Mouse (Mus musculus): Measurements from ENCODE around the gene Rap1gap2.

Rap1gap2 gene

DNA sequence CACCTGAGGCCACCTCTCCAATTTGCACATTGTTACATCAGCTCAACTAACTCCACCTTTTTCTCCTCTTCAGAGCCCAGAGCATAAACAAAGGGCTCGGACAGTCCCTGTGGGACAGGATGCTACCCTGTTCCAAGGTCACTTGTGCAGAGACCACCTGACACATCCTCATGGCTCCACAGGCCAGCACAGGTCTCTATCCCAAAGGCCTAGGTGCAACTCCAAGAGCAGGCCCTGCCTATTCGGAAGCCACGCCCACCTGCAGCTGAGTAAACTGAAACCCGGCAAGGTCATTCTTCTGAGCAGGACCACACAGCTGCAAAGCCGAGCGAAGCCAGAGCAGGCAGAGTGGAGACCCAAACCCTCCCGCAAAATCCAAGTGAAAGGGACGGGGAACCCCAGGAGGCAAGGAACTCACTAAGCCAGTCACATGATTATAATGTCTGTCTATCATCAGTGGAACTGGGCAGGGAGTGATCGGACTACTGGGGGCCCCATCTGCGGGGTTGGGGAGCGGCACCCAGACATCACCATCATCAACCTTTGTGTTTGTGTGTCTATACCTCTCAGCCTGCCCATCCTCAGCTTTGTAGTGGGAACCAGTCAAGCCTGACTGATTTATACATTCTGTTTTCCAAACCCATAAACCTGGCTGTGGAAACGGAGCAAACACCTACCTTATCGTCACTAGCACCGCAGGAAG, 74.4 kb downstream of the Rap1gap2 start:
- no peak for DNase-seq (ENCODE audit: low spot score)

DNA sequence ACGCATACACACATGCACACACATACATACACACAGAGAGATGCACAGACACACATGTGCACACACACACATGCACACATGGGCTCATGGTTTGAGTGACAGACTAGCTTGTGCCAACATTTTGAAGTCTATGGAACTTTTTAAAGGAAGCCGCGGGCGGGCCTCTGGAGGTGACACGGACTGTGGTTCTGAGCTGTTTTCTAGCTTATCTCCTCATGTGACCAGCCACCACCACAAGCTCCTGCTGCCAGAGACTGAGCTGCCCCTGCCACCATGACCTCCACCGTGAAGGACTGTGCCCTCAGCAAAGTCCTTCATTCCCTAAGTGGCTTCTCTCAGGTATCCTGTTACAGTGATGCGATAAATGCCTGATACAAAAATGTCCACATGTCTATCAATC, 76.3 kb downstream of the Rap1gap2 start:
- no peak for DNase-seq (ENCODE audit: low spot score)

DNA sequence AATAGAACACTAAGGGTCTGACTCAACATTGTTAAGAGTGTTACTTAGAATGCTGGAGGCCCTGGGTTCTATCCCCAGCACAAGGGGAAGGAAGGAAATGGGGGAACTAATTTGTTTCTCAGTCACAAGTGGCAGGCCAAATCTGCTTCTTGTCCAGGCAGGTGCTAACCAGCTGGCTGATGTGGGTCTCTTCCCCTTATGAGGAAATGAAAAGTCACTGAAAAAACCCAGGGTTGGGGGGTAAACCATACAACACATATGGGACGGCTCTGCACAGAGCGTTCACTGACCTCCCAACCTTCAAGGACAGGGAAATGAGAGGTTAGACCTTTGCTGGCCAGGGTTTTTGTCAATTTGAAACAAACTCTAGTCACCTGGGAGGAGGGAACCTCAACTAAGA, 77.7 kb downstream of the Rap1gap2 start:
- no peak for DNase-seq (ENCODE audit: low spot score)

DNA sequence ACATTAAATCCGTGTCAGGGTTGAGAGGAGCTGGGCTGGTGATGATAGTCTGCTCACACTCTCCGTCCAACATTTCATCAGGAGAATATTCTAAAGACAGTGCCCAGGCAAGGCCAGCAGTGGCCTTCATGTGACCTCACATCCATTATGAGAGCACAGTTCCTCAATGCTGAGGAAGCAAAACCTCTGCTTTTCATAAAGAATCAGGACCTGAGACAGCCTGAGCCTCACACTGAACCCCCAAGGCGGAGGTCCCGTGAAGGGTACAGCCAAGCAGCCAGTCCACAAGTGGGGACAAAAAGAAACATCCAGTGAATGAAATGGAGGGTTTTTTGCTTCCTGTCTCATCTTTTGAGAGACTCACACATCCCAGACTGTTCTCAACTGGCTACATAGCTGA, 78.3 kb downstream of the Rap1gap2 start:
- no peak for DNase-seq (ENCODE audit: low spot score)

DNA sequence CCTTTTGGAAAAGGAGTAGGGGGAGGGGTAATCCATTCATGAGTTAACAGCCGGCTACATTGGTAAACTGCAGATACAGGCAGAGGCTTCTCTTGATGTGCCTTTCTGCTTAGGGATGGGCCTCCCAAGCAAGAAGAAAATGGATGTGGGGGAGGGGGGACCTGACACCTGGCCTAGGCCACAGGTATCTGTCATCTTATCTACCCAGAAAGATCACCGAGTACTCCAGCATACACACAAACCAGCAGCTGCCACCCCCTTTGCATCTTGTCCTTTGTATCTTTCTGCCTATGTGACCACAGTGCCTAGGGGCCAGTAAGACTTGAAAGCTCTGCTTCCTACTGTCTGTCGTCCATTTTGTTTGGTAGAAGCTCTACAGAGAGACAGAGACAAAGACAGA, 79.0 kb downstream of the Rap1gap2 start:
- no peak for DNase-seq (ENCODE audit: low spot score)

DNA sequence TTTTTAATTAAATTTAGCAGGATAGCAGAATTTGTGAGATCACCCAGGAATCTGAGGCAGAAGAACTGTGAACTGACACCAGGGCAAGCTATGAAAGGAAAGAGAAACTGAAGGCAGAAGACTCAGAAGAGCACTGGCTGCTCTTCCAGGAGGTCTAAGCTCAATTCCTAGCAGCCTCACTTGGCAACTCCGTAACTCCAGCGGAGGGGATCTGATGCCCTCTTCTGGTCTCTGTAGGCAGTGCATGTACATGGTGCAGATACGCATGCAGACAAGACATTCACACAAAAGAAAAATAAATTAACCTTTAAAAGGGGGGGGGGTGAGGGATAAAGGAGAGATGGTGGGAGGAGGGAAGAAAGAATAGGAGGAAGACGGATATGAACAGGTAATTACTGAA, 80.9 kb downstream of the Rap1gap2 start:
- DNase-seq (ENCODE audit: low spot score) = no peak

DNA sequence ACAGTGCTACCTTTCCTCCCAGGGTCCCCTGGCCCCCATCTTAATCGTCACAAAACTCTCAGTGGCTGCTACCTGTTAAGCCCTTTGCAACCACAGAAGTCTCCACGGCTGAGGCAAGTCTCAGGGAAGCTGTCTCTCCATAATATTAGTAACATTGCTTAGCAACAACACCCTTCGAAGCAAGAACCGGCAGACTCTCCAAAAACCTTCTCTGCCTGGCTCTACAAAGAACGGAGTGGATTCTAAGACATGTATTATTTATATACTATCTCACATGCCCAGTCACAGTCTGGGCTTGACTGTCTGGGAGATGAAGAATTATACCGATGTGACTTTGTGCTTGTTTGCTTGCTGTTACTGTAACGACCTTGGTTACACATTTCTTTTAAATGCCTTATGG, 83.2 kb downstream of the Rap1gap2 start:
- no peak for DNase-seq (ENCODE audit: low spot score)

DNA sequence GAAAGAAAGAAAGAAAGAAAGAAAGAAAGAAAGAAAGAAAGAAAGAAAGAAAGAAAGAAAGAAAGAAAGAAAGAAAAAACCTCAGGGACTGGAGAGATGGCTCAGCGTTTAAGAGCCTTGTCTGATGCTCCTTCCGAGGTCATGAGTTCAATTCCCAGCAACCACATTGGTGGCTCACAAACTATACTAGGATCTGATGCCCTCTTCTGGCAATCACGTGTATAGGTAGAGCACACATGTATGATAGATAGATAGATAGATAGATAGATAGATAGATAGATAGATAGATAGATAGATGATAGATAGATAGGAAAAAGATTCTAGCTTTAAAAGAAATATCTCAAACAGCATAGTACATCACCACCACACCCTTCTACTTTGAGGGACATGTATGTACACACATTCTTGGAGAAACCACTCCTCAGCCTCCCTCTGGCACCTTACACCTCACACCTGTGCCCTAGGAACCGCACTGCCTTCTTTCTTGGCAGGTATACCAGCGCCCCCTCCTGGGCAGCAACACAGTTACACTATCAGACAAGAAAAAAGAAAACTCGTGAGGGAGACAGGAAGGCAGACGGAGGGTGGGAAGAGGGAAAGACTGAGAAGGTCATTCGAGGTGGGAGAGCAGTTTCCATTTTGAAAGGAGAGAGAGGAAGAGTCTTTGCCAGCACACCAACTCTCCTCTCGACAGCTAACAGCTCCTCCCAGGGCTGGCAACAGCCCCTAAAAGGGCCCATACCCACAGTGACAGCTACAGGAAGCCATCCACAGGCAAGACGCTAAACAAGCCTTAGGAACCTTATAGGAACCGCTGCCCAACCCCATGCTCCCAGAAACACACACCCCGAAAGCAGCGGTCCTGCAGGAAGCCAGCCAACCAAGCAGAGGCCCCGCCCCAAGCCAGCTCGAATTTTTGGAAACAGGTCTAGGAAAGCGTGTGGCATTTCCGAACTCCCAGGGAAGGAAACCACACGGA, 84.2 kb downstream of the Rap1gap2 start:
- no peak for DNase-seq (ENCODE audit: low spot score)

DNA sequence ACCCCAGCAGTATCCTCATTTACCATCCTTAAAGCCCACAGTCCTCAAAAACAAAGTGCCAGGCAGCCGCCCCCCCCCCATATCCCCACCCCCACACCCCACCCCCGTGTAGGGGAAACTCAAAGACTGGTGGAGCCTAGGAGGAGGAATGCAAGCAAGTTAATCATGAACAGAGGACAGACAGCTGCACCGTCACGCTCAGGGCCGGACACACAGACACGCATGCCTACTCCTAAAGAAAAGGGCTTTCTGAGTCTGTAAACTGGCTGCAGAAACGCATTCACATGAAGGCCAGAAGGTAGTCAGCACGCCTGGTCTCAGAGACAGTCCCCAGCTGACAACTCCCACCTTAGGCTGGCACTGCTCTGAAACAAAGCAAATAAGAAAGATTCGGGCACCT, 85.1 kb downstream of the Rap1gap2 start:
- no peak for DNase-seq (ENCODE audit: low spot score)

DNA sequence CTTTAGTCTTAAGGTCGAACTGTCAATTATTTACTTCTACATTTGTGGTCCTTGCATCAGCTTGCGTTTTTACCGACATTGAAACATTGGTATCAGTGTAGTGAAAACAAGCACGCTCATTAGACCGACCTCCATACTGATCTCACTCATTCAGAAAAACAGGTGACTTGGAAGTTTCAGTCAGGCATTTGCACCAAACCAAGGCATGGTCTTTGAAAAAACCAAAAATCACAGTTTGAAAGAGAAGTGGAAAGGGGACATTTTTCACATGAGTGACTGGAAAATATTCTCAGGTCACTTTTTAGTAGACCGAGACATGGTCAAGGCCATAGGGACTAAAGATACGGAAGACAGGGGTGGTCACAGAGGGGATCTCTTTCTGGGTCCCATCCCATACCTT, 85.5 kb downstream of the Rap1gap2 start:
- no peak for DNase-seq (ENCODE audit: low spot score)

DNA sequence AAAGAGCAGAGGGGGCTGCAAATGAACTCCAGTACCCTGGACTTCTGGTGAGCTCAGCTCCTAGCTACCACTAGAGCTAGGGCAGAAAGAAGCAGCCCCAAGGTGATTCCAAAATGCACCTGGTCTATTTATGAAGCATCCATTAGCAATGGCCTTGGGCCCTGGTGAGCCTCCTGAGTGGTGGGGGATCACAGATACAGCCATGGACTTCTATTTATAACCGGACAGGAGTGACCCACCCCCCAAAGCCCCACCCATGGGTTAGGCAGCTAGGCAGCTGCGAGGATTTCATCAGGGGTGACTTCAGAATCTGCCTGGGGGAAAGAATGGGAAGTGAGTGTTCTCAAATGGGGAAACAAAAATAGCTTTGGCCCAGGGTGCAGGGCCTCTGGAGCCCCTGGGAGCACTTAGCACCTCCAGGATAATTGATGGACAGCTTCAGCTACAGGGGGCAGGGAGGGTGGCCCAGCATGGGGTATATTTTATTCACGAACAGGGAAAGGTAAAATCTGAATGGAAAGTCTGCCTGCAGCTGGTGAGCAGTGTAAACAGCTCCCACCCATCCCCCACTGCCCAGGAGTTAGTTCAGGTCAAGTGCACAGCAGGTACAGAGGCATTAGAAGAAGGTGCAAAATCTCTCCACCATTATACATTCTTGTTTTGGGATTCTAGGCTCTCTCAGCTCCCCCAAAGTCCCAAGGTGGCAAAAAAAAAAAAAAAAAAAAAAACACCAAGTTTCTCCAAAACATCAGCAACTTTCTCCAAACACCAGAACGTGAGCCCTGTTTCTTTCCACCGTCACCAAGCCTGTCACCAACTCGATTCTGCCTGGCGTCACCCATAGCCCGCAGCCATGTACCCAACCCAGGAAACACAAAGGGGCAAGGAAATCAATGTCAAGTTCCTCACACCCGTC, 86.4 kb downstream of the Rap1gap2 start:
- DNase-seq (ENCODE audit: low spot score) = no peak

DNA sequence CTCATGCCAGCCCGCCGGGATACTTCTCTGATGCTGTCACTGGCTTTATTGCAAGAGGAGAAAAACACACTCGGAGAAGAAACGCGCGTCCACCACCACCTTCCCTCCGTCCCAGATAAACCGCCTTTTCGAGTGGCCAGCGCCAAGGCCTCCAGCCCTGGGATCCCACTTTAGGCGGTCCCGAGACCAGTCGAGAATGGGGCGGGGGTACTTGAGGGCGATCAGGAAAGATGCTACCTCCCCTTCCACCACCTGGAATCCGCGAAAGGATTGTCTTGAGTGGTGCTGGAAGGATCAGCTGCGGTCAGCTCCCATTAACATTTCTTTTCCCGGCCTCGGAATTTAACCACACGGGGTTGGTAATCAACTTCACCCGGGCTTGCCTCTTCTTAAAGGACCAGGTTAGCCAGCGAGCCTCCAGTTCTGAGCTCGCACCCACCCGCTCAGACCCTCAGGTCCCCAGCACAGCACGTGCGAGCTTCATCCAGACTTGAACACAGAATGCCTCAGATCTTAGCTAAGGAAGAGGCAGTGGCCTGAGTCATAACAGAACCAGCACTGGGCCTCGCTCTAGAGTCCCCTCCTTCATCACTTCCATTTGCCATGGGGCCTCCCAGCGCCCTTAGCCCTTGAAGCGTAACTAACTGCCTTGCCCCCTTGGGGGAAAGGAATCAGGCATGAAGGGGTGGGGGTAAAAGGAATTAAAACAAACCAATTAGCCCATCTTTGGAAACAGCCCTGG, 87.3 kb downstream of the Rap1gap2 start:
- DNase-seq (ENCODE audit: low spot score) = no peak

DNA sequence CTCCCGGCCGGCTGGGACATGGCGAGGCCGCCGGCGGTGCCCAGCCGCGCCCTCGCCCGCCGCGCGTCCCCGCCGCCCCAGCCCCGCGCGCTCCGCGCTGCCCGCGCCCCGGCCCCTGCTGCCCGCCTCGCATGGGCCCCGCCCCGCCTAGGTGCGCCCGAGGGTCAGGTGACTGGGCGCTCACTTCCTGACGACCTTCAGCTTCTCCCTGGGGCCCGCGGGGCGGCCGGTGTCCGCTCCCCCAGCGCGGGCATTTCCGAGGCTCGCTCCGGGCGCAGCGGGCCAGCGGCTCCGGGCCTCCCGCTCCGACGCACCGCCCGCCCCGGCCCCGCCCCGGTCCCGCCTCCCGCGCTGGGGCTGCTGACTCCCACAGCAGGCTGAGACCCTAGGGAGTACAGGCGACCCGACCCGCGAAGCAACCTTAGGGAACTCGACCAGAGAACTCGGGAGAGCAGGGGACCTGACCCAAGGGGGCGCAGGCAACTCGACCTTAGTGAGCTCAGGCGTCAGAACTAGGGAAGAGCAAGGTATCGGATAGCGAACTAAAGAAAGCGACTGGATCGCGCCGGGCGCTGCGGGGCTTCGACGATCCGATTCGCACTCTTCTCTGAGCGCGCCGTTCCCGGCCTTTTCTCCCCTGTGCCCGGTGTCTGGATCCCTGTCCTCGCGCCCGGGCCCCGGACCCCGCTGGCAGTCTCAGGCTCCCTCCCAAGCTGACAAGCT, 88.1 kb downstream of the Rap1gap2 start:
- peak; percentile 40 for DNase-seq (ENCODE audit: low spot score)

DNA sequence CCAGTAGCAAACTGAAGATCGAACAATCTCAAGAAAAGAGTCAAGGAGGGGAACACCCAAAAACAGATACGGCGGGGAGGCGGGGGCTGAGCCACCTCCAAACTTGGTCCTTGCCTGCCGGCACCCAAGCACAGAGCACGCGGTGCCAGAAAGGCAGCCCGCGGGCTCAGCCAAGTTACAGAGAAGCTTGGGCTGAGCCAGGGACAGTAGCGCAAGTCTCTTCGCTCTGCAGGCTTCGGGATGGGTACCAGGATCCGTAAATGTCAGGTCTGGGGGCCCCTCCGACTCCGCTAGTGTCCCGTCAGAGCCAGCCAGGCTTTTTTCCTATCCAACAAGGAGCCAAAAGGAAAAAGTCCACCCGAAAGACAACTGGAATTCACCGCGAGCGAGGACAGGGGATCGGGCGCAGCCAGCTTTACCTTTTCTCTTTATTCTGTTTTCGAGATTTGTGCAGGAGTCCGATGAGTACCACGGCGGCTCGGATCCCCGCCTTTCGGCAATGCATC, 88.7 kb downstream of the Rap1gap2 start:
- no peak for DNase-seq (ENCODE audit: low spot score)

DNA sequence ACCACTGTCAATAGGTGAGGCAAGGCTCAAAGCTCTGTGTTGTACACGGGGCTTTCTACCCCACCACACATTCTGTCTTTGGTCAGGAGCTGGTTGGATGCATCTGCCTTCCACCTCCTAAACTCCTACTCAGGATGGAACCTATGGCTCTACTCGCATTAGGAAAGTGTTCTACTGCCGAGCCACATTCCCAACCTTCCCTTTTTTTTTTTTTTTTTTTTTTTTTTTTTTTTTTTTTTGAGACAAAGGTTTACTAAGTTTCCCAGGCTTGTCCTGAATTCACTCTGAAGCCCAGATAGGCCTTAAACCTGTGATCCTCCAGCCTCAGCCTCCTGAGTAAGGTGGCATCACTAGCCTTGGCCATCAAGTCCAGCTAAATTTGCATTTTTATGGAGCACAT, 90.5 kb downstream of the Rap1gap2 start:
- DNase-seq (ENCODE audit: low spot score) = no peak

DNA sequence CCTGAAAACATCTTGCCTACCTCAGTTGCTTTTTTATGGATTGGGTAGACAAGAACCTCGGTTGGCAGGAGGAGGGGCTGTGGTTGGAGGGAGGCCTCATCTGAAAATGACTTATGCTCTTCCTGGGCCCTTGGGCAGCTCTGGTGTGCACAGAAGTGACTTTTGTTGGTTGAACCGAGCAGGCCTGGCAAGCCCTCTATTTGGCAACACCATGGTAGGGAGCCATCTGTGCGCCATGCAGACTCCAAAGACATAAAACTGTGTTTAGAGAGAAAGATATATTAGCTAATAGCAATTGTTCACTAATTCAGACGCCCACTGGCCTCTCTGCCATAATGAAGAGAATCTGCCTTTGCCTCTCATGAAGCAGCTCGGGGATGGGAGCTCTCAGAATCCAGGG, 94.6 kb downstream of the Rap1gap2 start:
- DNase-seq (ENCODE audit: low spot score) = no peak

DNA sequence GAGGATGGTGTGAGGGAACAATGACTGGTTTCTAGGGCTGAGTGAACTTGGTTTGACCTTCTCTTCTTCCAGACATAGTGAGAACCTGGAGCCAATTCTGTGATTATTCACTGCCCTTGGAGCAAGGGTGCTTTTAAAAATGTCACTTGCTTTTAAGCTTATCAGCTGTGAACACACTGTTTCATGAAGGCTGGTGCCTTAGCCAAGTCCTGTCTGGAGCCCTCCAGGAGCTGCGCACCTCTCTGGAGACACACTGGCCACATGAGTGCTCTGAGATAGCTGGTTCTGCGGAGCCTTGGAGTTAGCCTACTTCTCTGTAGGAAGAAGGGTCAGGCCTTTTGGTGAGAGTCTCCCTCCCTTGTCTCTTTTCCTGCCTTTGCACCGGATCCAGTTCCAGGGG, 95.7 kb downstream of the Rap1gap2 start:
- no peak for DNase-seq (ENCODE audit: low spot score)

DNA sequence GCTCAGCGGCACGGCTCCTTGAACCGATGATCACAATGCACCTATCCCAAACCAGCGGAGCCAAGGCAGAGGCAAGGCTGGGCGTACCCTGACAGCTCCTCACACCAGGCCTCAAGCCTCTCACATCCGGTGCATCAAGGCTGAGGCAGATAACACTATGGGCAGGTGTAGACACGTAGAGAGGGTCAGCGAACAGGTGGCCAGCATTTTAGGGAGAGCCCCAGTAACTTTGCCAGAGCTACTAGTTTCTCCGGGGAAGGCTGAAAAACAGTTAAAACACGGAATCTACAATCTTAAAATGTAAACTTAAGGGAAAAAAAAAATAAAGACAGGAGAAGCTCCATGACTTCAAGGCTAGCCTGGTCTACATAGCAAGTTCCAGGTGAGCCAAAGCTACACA, 98.1 kb downstream of the Rap1gap2 start:
- no peak for DNase-seq (ENCODE audit: low spot score)

DNA sequence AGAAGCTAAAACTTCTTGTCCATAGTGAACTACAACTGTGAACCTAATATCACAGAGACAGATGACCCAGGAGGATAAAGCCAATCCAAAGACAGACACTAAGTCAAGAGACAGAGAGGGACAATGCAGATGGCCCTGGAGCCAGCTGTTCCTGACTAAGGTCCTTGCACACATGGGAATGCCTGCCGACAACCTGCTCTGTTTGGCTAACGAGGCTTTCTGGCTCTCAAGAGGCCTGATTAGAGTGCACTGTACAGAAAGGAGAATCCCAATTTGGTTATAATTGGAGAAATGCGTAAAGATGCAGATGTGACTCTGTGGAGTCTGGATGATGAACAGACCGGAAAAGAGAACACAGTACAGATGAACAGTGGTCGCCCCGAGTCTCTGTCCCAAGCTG, 104.4 kb downstream of the Rap1gap2 start:
- DNase-seq (ENCODE audit: low spot score) = no peak

DNA sequence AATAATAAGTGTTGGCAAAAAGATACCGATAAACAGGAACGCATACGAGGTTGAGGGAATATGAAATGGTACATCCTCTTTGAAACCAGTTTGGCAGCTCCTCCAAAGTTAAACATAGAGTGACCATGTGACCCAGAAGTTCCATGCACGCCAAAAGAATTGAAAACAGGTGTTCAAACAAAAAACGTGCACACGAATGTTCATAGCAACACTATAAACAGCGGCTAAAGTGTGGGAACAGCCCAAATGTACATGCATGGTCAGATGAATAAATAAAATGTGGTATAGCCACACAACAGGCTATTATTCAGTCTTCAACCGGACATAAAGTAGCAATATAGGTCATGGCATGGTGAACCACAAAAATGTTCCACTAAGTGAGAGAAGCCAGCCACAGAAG, 108.2 kb downstream of the Rap1gap2 start:
- DNase-seq (ENCODE audit: low spot score) = peak; percentile 12

DNA sequence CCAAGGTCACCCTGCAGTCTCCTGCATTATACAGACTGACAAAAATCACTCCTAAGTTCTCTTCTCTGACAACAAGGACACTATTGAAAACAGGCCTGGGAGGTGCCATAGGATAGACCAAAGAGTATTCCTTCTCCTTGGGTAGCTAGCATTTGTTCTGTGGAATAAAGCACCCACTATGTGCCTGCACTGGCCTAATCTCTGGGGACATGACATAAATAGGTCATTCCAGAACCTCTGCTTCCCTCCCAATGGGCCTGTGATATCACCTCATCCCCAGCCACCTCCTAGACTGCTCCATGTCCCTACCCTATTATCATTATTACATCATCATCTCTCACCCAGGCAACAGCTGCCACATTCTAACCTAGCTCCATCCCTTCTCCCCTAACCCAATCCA, 108.7 kb downstream of the Rap1gap2 start:
- DNase-seq (ENCODE audit: low spot score) = no peak

Measured in lung, postnatal 25 days (tissue).